Mouse (Mus musculus) limb, embryonic 14.5 days (tissue): Measurements from ENCODE around the gene Adgrg5. TPM values are rescaled to one million over a fixed set of nuclear protein-coding genes. Genes with fewer than 3 reads are reported as not detected.
A peak's percentile ranks its signal among the peaks of the same experiment; 100 is the strongest.

ENCODE experiments used
- ATAC-seq: fragments of 200-750 bp; cut with Nextera tagmentation; 2 replicates; pipeline ENCODE4 v1.8.0; 2017; ENCODE audit warnings: low read depth, moderate number of reproducible peaks, moderate TSS enrichment; ENCODE audit not compliant: low FRiP score
- DNase-seq: peaks from one replicate; pipeline ENCODE4 v3.0.0-alpha.2; 2015; ENCODE audit warnings: low spot score
- H3K27ac ChIP-seq: fragments of 300-500 bp; sonication (generic); replicated peaks from 2 replicates; pipeline ENCODE4 v1.5.1; 2014; ENCODE audit warnings: low read depth, mild to moderate bottlenecking, low read length, moderate library complexity, mixed read lengths
- H3K27me3 ChIP-seq: fragments of 300-500 bp; sonication (generic); 2 replicates; pipeline ENCODE4 v1.6.1; 2014; ENCODE audit warnings: low read length, mixed read lengths; ENCODE audit not compliant: control insufficient read depth, insufficient read depth
- H3K36me3 ChIP-seq: fragments of 300-500 bp; sonication (generic); 2 replicates; pipeline ENCODE4 v1.6.1; 2014; ENCODE audit warnings: mild to moderate bottlenecking, low read length, moderate library complexity, mixed read lengths; ENCODE audit not compliant: control insufficient read depth, insufficient read depth
- H3K4me1 ChIP-seq: fragments of 300-500 bp; sonication (generic); 2 replicates; pipeline ENCODE4 v1.6.1; 2014; ENCODE audit warnings: antibody characterized with exemption, low read length, mixed read lengths; ENCODE audit not compliant: control insufficient read depth, insufficient read depth
- H3K4me2 ChIP-seq: fragments of 300-500 bp; sonication (generic); replicated peaks from 2 replicates; pipeline ENCODE4 v1.6.1; 2014; ENCODE audit warnings: low read depth, mild to moderate bottlenecking, low read length, moderate library complexity; ENCODE audit not compliant: severe bottlenecking
- H3K4me3 ChIP-seq: fragments of 300-500 bp; sonication (generic); replicated peaks from 2 replicates; pipeline ENCODE4 v1.5.1; 2014; ENCODE audit warnings: low read length
- H3K9ac ChIP-seq: fragments of 300-500 bp; sonication (generic); 2 replicates; pipeline ENCODE4 v1.6.1; 2014; ENCODE audit warnings: mild to moderate bottlenecking, low read depth, low read length, moderate library complexity; ENCODE audit not compliant: severe bottlenecking
- H3K9me3 ChIP-seq: fragments of 300-500 bp; sonication (generic); 2 replicates; pipeline ENCODE4 v1.6.1; 2016; ENCODE audit warnings: low read length; ENCODE audit not compliant: control insufficient read depth
- POLR2A ChIP-seq: fragments of 200-500 bp; IDR thresholded peaks from 2 replicates; pipeline ENCODE4 v1.8.0; 2012; ENCODE audit warnings: inconsistent platforms, mild to moderate bottlenecking, moderate library complexity, borderline replicate concordance; ENCODE audit not compliant: insufficient read depth, insufficient read length; ENCODE audit errors: extremely low read depth
- WGBS: fragments of 180-500 bp; shearing (Covaris S2); extraction: QIAGEN DNeasy Blood & Tissue Kit; methylation state at CpG from one replicate; pipeline ENCODE4 v1.1.7; 2014; 5-methylcytosine and 5-hydroxymethylcytosine counted together
- polyA plus RNA-seq, 2 experiments: library from polyadenylated mRNA; depleted of rRNA in 1 of 2; stranded (reverse) in 1 of 2; unstranded in 1 of 2; fragments of >200 nt; fragmentation: Nextera tagmentation in 1 of 2; extraction: Ambion mirVana in 1 of 2; gene quantifications; 2 replicates each; pipeline versions ENCODE4 v1.2.1 to v1.2.3; 2012 to 2014

Adgrg5 gene
- polyA plus RNA-seq, 2 experiments, result 0.33 to 0.45 TPM

- DNase-seq (no peak), ATAC-seq (no peak)
- Histone ChIP-seq H3K4me2 (0 out of 2 replicates have a peak overlapping the region, but pooled peaks have one; percentile 95), H3K36me3 (no peaks in the 10 kb centered on the region), H3K9me3 (no peaks in the 10 kb centered on the region), H3K4me3 (no peak overlapping the region), H3K27me3 (peaks cover 3% of the 10 kb centered on the region; the same call in 1 of the 2 replicates), H3K27ac (no peak overlapping the region), H3K4me1 (peaks cover 32% of the 10 kb centered on the region), H3K9ac (no peak overlapping the region)
- WGBS, result 23% methylated on average over 3 of the region's 3 CpGs
- TF ChIP-seq POLR2A, result no peak
These were observed 46.7 kb upstream of the Adgrg5 start for GRCm38 (mm10) chr8:94876820-94877219.

DNA sequence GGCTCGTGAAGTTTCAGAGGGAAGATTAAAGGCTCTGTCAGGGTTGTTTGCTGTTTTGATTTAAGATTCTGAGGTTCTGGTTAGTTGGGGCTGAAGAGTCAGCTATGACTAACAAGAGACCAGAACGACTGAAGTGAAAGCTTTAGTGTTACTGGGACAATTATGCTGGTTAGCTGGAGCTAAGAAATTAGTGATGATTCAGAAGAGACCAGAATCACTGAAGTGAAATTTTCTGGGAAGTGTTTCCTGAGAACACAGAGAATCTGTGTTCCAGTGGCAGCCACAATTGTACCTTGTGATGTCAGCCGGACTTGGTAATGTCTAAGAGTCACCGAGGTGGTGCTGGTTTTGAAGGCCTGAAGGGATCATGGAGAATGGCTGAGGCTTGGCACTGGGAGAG, 42.8 kb upstream of the Adgrg5 start:
- DNase-seq, result no peak
- Histone ChIP-seq H3K36me3 (no peaks in the 10 kb centered on the region), H3K4me3 (no peak overlapping the region), H3K27ac (no peak overlapping the region), H3K4me1 (peaks cover 6% of the 10 kb centered on the region; the same call in 1 of the 2 replicates), H3K9ac (no peak overlapping the region), H3K4me2 (no peak overlapping the region), H3K27me3 (no peaks in the 10 kb centered on the region), H3K9me3 (no peaks in the 10 kb centered on the region)
- ATAC-seq, result no peak
- WGBS, result 57% methylated on average over 4 of the region's 4 CpGs
- TF ChIP-seq POLR2A, result no peak

GRCm38 (mm10) chr8:94888383-94889036, 35.0 kb upstream of the Adgrg5 start:
- ATAC-seq (no peak), DNase-seq (no peak)
- Histone ChIP-seq H3K4me1 (no peaks in the 10 kb centered on the region), H3K9me3 (no peaks in the 10 kb centered on the region), H3K4me3 (no peak overlapping the region), H3K27ac (no peak overlapping the region), H3K27me3 (no peaks in the 10 kb centered on the region), H3K36me3 (no peaks in the 10 kb centered on the region), H3K4me2 (no peak overlapping the region), H3K9ac (no peak overlapping the region)
- TF ChIP-seq POLR2A, result no peak
- WGBS, result 20% methylated on average over 14 of the region's 14 CpGs

GRCm38 (mm10) chr8:94892917-94893316, 30.6 kb upstream of the Adgrg5 start:
- no peaks in the 10 kb centered on the region for H3K9me3 ChIP-seq
- ATAC-seq (no peak), DNase-seq (no peak)
- H3K27me3 ChIP-seq, result no peaks in the 10 kb centered on the region
- H3K9ac ChIP-seq, result no peak overlapping the region
- no peaks in the 10 kb centered on the region for H3K36me3 ChIP-seq
- H3K27ac ChIP-seq, result no peak overlapping the region
- no peak for TF ChIP-seq POLR2A
- peaks cover 5% of the 10 kb centered on the region for H3K4me1 ChIP-seq
- H3K4me2 ChIP-seq, result no peak overlapping the region
- no peak overlapping the region for H3K4me3 ChIP-seq
- 23% methylated on average over 2 of the region's 2 CpGs for WGBS

- Histone ChIP-seq H3K9me3 (no peaks in the 10 kb centered on the region), H3K4me2 (no peak overlapping the region; the same call in 1 of the 2 replicates), H3K27me3 (no peaks in the 10 kb centered on the region), H3K4me1 (peaks cover 26% of the 10 kb centered on the region), H3K4me3 (no peak overlapping the region), H3K9ac (no peak overlapping the region), H3K27ac (no peak overlapping the region), H3K36me3 (peaks cover 25% of the 10 kb centered on the region)
- WGBS, result 12% methylated on average over 11 of the region's 11 CpGs
- DNase-seq (no peak), ATAC-seq (no peak)
- TF ChIP-seq POLR2A, result no peak
These were observed 24.2 kb upstream of the Adgrg5 start for GRCm38 (mm10) chr8:94899262-94899661.
